Mouse (Mus musculus) lung, embryonic 16.5 days (tissue): ENCODE data around the gene Fkbp5. TPM values are rescaled to one million over a fixed set of nuclear protein-coding genes. Genes with fewer than 3 reads are reported as not detected.

Experiments
- ATAC-seq: fragments of 200-750 bp; cut with Nextera tagmentation; 2 replicates; pipeline ENCODE4 v1.8.0; 2017; ENCODE audit warnings: low read depth, mild to moderate bottlenecking, moderate library complexity
- H3K27ac ChIP-seq: fragments of 300-500 bp; sonication (generic); 2 replicates; pipeline ENCODE4 v1.5.1; 2014; ENCODE audit warnings: mild to moderate bottlenecking, control low read depth, low read length
- H3K27me3 ChIP-seq: fragments of 300-500 bp; sonication (generic); 2 replicates; pipeline ENCODE4 v1.6.1; 2014; ENCODE audit warnings: low read depth, low read length, mixed read lengths; ENCODE audit not compliant: control insufficient read depth, insufficient read depth
- H3K36me3 ChIP-seq: fragments of 300-500 bp; sonication (generic); 2 replicates; pipeline ENCODE4 v1.6.1; 2014; ENCODE audit warnings: low read length; ENCODE audit not compliant: control insufficient read depth, insufficient read depth
- H3K4me1 ChIP-seq: fragments of 300-500 bp; sonication (generic); replicated peaks from 2 replicates; pipeline ENCODE4 v1.6.1; 2014; ENCODE audit warnings: low read length, mixed read lengths; ENCODE audit not compliant: control insufficient read depth, insufficient read depth
- H3K4me2 ChIP-seq: fragments of 300-500 bp; sonication (generic); 2 replicates; pipeline ENCODE4 v1.6.1; 2014; ENCODE audit warnings: low read depth, low read length, control low read depth
- H3K4me3 ChIP-seq: fragments of 300-500 bp; sonication (generic); 2 replicates; pipeline ENCODE4 v1.5.1; 2014; ENCODE audit warnings: mild to moderate bottlenecking, low read length, control low read depth
- H3K9ac ChIP-seq: fragments of 300-500 bp; sonication (generic); 2 replicates; pipeline ENCODE4 v1.6.1; 2014; ENCODE audit warnings: low read length, control low read depth
- H3K9me3 ChIP-seq: fragments of 300-500 bp; sonication (generic); 2 replicates; pipeline ENCODE4 v1.6.1; 2016; ENCODE audit warnings: low read length; ENCODE audit not compliant: control insufficient read depth
- WGBS: fragments of 180-500 bp; shearing (Covaris S2); extraction: QIAGEN DNeasy Blood & Tissue Kit; methylation state at CpG from one replicate; pipeline ENCODE4 v1.1.7; 2014; 5-methylcytosine and 5-hydroxymethylcytosine counted together
- polyA plus RNA-seq: library from polyadenylated mRNA; unstranded; fragments of >200 nt; fragmentation: Nextera tagmentation; extraction: Ambion mirVana; gene quantifications from 2 replicates; pipeline ENCODE4 v1.2.1, GENCODE M21; 2015

The Fkbp5 gene
- polyA plus RNA-seq, 1 experiment from 2014 or later, result 38.5 TPM

DNA sequence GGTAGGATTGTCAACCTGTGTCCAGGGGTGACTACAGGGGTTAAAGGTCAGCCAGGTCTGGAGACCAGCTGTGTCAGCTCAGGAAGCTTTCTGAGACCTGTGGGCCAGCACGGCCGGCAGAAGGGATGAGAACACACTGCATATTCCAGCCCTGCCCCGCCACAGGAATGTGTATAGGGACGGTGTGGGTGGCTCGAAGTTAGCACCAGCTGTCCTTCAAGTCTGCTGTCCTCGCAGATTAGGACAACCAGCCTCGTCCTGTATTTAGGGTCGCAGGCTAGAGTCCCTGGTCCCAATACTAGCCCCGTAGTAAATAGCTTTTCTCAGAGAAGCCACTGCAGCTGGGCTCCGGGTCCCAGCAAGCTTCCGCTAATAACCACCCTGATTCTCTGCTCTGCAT lies 31.2 kb upstream of the Fkbp5 start:
- Histone ChIP-seq H3K9ac (no peak overlapping the region), H3K27me3 (no peaks in the 10 kb centered on the region), H3K4me2 (no peak overlapping the region), H3K9me3 (no peaks in the 10 kb centered on the region), H3K36me3 (no peaks in the 10 kb centered on the region), H3K4me1 (no peaks in the 10 kb centered on the region), H3K27ac (no peak overlapping the region), H3K4me3 (no peak overlapping the region)
- WGBS, result 60% methylated on average over 11 of the region's 11 CpGs
- no peak for ATAC-seq

- Histone ChIP-seq H3K9me3 (no peaks in the 10 kb centered on the region), H3K27me3 (no peaks in the 10 kb centered on the region), H3K9ac (no peak overlapping the region), H3K27ac (no peak overlapping the region), H3K4me3 (no peak overlapping the region), H3K4me1 (no peaks in the 10 kb centered on the region), H3K36me3 (no peaks in the 10 kb centered on the region), H3K4me2 (no peak overlapping the region)
- WGBS, result 93% methylated on average over 1 of the region's 1 CpGs
- ATAC-seq, result no peak
Observed at GRCm38 (mm10) chr17:28546925-28547324, 29.6 kb upstream of the Fkbp5 start.

DNA sequence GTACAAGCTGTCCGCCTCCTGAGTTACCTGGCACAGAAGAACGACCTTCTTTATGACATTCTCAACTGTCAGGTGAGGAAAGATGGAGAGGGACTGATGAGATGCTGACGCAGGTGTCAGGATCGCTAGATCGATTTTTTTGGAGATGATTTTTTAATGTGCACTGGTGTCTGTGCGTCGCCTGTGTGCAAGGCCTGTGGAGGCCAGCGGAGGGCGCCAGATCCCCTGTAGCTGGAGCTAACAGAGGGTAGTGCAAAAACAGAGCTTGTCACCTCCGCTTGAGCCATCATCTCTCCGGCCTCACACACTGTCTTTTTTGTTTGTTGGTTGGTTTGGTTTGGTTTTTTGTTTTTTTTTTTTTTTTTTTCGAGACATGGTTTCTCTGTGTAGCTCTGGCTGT lies 20.6 kb upstream of the Fkbp5 start:
- Histone ChIP-seq H3K4me2 (no peak overlapping the region), H3K36me3 (no peaks in the 10 kb centered on the region), H3K4me3 (no peak overlapping the region), H3K9ac (no peak overlapping the region), H3K4me1 (no peaks in the 10 kb centered on the region), H3K27me3 (no peaks in the 10 kb centered on the region), H3K27ac (no peak overlapping the region), H3K9me3 (no peaks in the 10 kb centered on the region)
- WGBS, result 38% methylated on average over 12 of the region's 12 CpGs
- no peak for ATAC-seq

- H3K36me3 ChIP-seq, result no peaks in the 10 kb centered on the region
- no peaks in the 10 kb centered on the region for H3K27me3 ChIP-seq
- H3K9ac ChIP-seq, result no peak overlapping the region
- 86% methylated on average over 13 of the region's 13 CpGs for WGBS
- H3K9me3 ChIP-seq, result no peaks in the 10 kb centered on the region
- no peak overlapping the region for H3K4me3 ChIP-seq
- H3K27ac ChIP-seq, result no peak overlapping the region
- no peak for ATAC-seq
- H3K4me1 ChIP-seq, result no peaks in the 10 kb centered on the region
- no peak overlapping the region for H3K4me2 ChIP-seq
Observed at GRCm38 (mm10) chr17:28533327-28533726, 16.0 kb upstream of the Fkbp5 start.

GRCm38 (mm10) chr17:28532557-28532956 lies 15.2 kb upstream of the Fkbp5 start:
- Histone ChIP-seq H3K9me3 (no peaks in the 10 kb centered on the region), H3K27ac (no peak overlapping the region), H3K4me1 (peaks cover 3% of the 10 kb centered on the region), H3K4me2 (no peak overlapping the region), H3K9ac (no peak overlapping the region), H3K4me3 (no peak overlapping the region), H3K36me3 (no peaks in the 10 kb centered on the region), H3K27me3 (no peaks in the 10 kb centered on the region)
- no peak for ATAC-seq
- WGBS, result 81% methylated on average over 7 of the region's 7 CpGs

GRCm38 (mm10) chr17:28531946-28532345 lies 14.6 kb upstream of the Fkbp5 start:
- H3K9ac ChIP-seq, result no peak overlapping the region
- WGBS, result 19% methylated on average over 18 of the region's 18 CpGs
- no peaks in the 10 kb centered on the region for H3K36me3 ChIP-seq
- no peak overlapping the region for H3K4me3 ChIP-seq
- peaks cover 8% of the 10 kb centered on the region for H3K4me1 ChIP-seq
- H3K4me2 ChIP-seq, result no peak overlapping the region
- H3K9me3 ChIP-seq, result no peaks in the 10 kb centered on the region
- no peaks in the 10 kb centered on the region for H3K27me3 ChIP-seq
- ATAC-seq, result no peak
- no peak overlapping the region for H3K27ac ChIP-seq

DNA sequence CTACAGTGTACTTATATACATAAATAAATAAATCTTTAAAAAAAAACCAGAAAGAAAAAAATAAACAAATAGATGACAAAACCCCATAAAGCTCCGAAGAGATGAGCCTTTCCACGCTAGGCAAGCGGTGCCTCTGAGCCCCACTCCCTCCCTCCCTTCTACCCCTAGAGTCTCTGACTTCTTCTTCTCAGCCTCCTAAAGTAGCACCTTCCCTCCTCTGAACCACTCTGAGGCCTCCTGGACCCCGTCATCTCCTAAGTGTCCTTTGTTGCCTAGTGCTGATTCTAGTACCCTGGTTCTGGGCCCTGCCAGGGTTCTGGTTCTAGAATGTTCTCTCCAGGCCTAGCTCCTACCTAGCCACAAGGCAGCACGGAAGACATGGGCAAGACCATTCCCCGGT lies 13.2 kb upstream of the Fkbp5 start, which contains the start of gene Armc12:
Gene Armc12, plus strand, starts transcription at position 301 of the 400 bp plus-strand sequence.
- Histone ChIP-seq H3K36me3 (no peaks in the 10 kb centered on the region), H3K4me1 (peaks cover 8% of the 10 kb centered on the region), H3K27me3 (no peaks in the 10 kb centered on the region), H3K4me2 (no peak within 1 kb of the TSS), H3K9ac (no peak within 1 kb of the TSS), H3K9me3 (no peaks in the 10 kb centered on the region), H3K4me3 (no peak within 1 kb of the TSS), H3K27ac (no peak within 1 kb of the TSS)
- no peak for ATAC-seq
- WGBS, result 85% methylated on average over 6 of the region's 6 CpGs

DNA sequence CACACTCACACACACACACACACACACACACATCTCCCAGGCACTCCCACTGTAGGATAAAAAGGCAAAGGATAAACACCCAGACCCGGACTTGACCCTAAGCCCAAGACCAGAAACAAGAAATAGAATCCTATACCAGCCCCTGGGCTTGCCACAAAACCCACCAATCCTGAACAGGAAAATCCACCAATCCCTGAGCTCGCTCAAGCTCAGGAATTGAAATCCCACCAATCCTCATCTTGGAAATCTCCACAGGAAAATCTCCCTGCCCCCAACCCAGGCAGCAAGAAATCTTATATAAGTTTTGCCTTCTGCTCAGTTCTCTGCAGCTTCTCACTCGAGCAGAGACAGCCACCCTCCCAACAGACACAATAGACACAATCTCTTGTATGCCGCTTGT lies 11.8 kb upstream of the Fkbp5 start:
- H3K27ac ChIP-seq, result no peak overlapping the region
- ATAC-seq, result no peak
- 59% methylated on average over 4 of the region's 4 CpGs for WGBS
- H3K36me3 ChIP-seq, result no peaks in the 10 kb centered on the region
- no peak overlapping the region for H3K4me2 ChIP-seq
- no peak overlapping the region for H3K9ac ChIP-seq
- peaks cover 8% of the 10 kb centered on the region for H3K4me1 ChIP-seq
- H3K9me3 ChIP-seq, result no peaks in the 10 kb centered on the region
- H3K4me3 ChIP-seq, result no peak overlapping the region
- no peaks in the 10 kb centered on the region for H3K27me3 ChIP-seq

GRCm38 (mm10) chr17:28528043-28528351 lies 10.7 kb upstream of the Fkbp5 start:
- H3K4me1 ChIP-seq, result peaks cover 10% of the 10 kb centered on the region
- no peaks in the 10 kb centered on the region for H3K9me3 ChIP-seq
- H3K9ac ChIP-seq, result peak overlapping the region; percentile 55
- H3K27ac ChIP-seq, result no peak overlapping the region
- no peaks in the 10 kb centered on the region for H3K27me3 ChIP-seq
- no peaks in the 10 kb centered on the region for H3K36me3 ChIP-seq
- peak; percentile 55 for ATAC-seq
- peak overlapping the region; percentile 45 for H3K4me2 ChIP-seq
- H3K4me3 ChIP-seq, result 0 out of 2 replicates have a peak overlapping the region, but pooled peaks have one; percentile 22
- WGBS, result 4% methylated on average over 6 of the region's 6 CpGs
